Mouse (Mus musculus) spleen, adult 2 months (tissue): Measurements from ENCODE around the gene Nfib. TPM values are rescaled to one million over a fixed set of nuclear protein-coding genes. Genes with fewer than 3 reads are reported as not detected.

Experiments used
- DNase-seq, 2 experiments: peaks; one replicate each; pipeline versions ENCODE4 v3.0.0 to v3.0.0-alpha.2; 2012 to 2021; ENCODE audit warnings: low spot score in 2 of 2, low read depth in 1 of 2
- H3K27ac ChIP-seq: fragments of 200-500 bp; 2 replicates; pipeline ENCODE4 v1.5.1; 2012; ENCODE audit warnings: low read length, inconsistent platforms; ENCODE audit not compliant: insufficient read depth
- H3K27me3 ChIP-seq: fragments of 200-500 bp; 2 replicates; pipeline ENCODE4 v1.6.1; 2012; ENCODE audit warnings: mild to moderate bottlenecking, moderate library complexity, low read length, inconsistent platforms; ENCODE audit not compliant: control insufficient read depth, insufficient read depth
- H3K36me3 ChIP-seq: fragments of 200-500 bp; 2 replicates; pipeline ENCODE4 v1.6.1; 2012; ENCODE audit warnings: mild to moderate bottlenecking, low read length, inconsistent platforms; ENCODE audit not compliant: control insufficient read depth, insufficient read depth
- H3K4me1 ChIP-seq: fragments of 200-500 bp; 2 replicates; pipeline ENCODE4 v1.6.1; 2011; ENCODE audit warnings: inconsistent platforms; ENCODE audit not compliant: control insufficient read depth, insufficient read depth, insufficient read length
- H3K4me3 ChIP-seq: fragments of 200-500 bp; 2 replicates; pipeline ENCODE4 v1.5.1; 2011; ENCODE audit warnings: mild to moderate bottlenecking, inconsistent platforms; ENCODE audit not compliant: insufficient read depth, insufficient read length; ENCODE audit errors: extremely low read depth
- CTCF ChIP-seq: fragments of 200-500 bp; IDR thresholded peaks from 2 replicates; pipeline ENCODE4 v1.5.1; 2011; ENCODE audit warnings: mild to moderate bottlenecking, inconsistent platforms; ENCODE audit not compliant: insufficient read depth, insufficient read length, insufficient replicate concordance; ENCODE audit errors: extremely low read depth
- POLR2A ChIP-seq: fragments of 200-500 bp; IDR thresholded peaks from 2 replicates; pipeline ENCODE4 v1.6.1; 2011; ENCODE audit warnings: low read depth, low read length, inconsistent platforms
- WGBS: fragments of 180-500 bp; shearing (Covaris S2); methylation state at CpG from one replicate; pipeline ENCODE4 v1.1.7; 2018; 5-methylcytosine and 5-hydroxymethylcytosine counted together
- polyA plus RNA-seq: library from polyadenylated mRNA; depleted of rRNA; stranded (reverse); fragments of >200 nt; gene quantifications from 2 replicates; pipeline ENCODE4 v1.2.3, GENCODE M21; 2012

The Nfib gene
- polyA plus RNA-seq, 1 experiment = 2.3 TPM

- TF ChIP-seq POLR2A = no peak
- TF ChIP-seq CTCF = no peak
- Histone ChIP-seq H3K27me3 (no peaks in the 10 kb centered on the region), H3K4me1 (no peaks in the 10 kb centered on the region), H3K4me3 (no peak overlapping the region), H3K27ac (no peak overlapping the region), H3K36me3 (no peaks in the 10 kb centered on the region)
- DNase-seq = no peak
- 64% methylated on average over 9 of the region's 9 CpGs for WGBS
These were observed 205.6 kb downstream of the Nfib start for GRCm38 (mm10) chr4:82499725-82500577.

GRCm38 (mm10) chr4:82499238-82499637, 206.3 kb downstream of the Nfib start:
- no peak overlapping the region for H3K4me3 ChIP-seq
- WGBS = 83% methylated on average over 5 of the region's 5 CpGs
- H3K27ac ChIP-seq = no peak overlapping the region
- TF ChIP-seq POLR2A (no peak), CTCF (no peak)
- H3K4me1 ChIP-seq = no peaks in the 10 kb centered on the region
- H3K36me3 ChIP-seq = no peaks in the 10 kb centered on the region
- no peak for DNase-seq
- no peaks in the 10 kb centered on the region for H3K27me3 ChIP-seq

- Histone ChIP-seq H3K4me1 (no peaks in the 10 kb centered on the region), H3K36me3 (no peaks in the 10 kb centered on the region), H3K27me3 (no peaks in the 10 kb centered on the region), H3K4me3 (no peak overlapping the region), H3K27ac (no peak overlapping the region)
- DNase-seq = no peak
- TF ChIP-seq CTCF (no peak), POLR2A (no peak)
- 91% methylated on average over 26 of the region's 26 CpGs for WGBS
These were observed 207.6 kb downstream of the Nfib start for GRCm38 (mm10) chr4:82497671-82498631.

GRCm38 (mm10) chr4:82497141-82497566, 208.4 kb downstream of the Nfib start:
- Histone ChIP-seq H3K4me3 (no peak overlapping the region), H3K27me3 (no peaks in the 10 kb centered on the region), H3K4me1 (no peaks in the 10 kb centered on the region), H3K36me3 (no peaks in the 10 kb centered on the region), H3K27ac (no peak overlapping the region)
- 88% methylated on average over 8 of the region's 8 CpGs for WGBS
- no peak for DNase-seq
- TF ChIP-seq POLR2A (no peak), CTCF (no peak)

- no peak for DNase-seq
- WGBS = 84% methylated on average over 5 of the region's 5 CpGs
- TF ChIP-seq CTCF = no peak
- TF ChIP-seq POLR2A = no peak
- Histone ChIP-seq H3K27me3 (no peaks in the 10 kb centered on the region), H3K36me3 (no peaks in the 10 kb centered on the region), H3K4me3 (no peak overlapping the region), H3K27ac (no peak overlapping the region), H3K4me1 (no peaks in the 10 kb centered on the region)
These were observed 209.2 kb downstream of the Nfib start for GRCm38 (mm10) chr4:82496383-82496782.

- H3K4me3 ChIP-seq = no peak overlapping the region
- DNase-seq = no peak
- H3K27me3 ChIP-seq = no peaks in the 10 kb centered on the region
- no peak for TF ChIP-seq POLR2A
- TF ChIP-seq CTCF = no peak
- H3K36me3 ChIP-seq = no peaks in the 10 kb centered on the region
- no peak overlapping the region for H3K27ac ChIP-seq
- no peaks in the 10 kb centered on the region for H3K4me1 ChIP-seq
- WGBS = 91% methylated on average over 6 of the region's 6 CpGs
These were observed 209.9 kb downstream of the Nfib start for GRCm38 (mm10) chr4:82495605-82496004.

- WGBS = 90% methylated on average over 10 of the region's 10 CpGs
- H3K27me3 ChIP-seq = no peaks in the 10 kb centered on the region; the same call in 1 of the 2 replicates
- no peak for DNase-seq
- H3K4me3 ChIP-seq = no peak overlapping the region
- TF ChIP-seq POLR2A = no peak
- TF ChIP-seq CTCF = no peak
- H3K36me3 ChIP-seq = no peaks in the 10 kb centered on the region
- H3K27ac ChIP-seq = no peak overlapping the region
- H3K4me1 ChIP-seq = no peaks in the 10 kb centered on the region
These were observed 210.7 kb downstream of the Nfib start for GRCm38 (mm10) chr4:82494829-82495228.
